Mouse (Mus musculus): ENCODE data around the gene Gjc3. TPM values are rescaled to one million over a fixed set of nuclear protein-coding genes. Genes with fewer than 3 reads are reported as not detected.
"Not testable (repeated sequence)": the region's sequence is repeated elsewhere in the genome, so short reads cannot be mapped to it uniquely, and the experiment has no call there.

Gjc3 gene
- polyA plus RNA-seq, 1 experiment from 2014 or later, result not detected

GRCm38 (mm10) chr5:137947303-137947702 is 15.6 kb downstream of the Gjc3 start:
- ATAC-seq, result no peak
- no peaks in the 10 kb centered on the region for H3K27me3 ChIP-seq (replicated peaks; ENCODE audit: insufficient read depth, low read length)
- no peak overlapping the region for H3K4me3 ChIP-seq (ENCODE audit: low read depth, low read length)
- no peak for DNase-seq (ENCODE audit: low spot score)
- H3K27ac ChIP-seq (ENCODE audit: low read length), result no peak overlapping the region
- H3K9me3 ChIP-seq (ENCODE audit: low read length), result no peaks in the 10 kb centered on the region
- no peaks in the 10 kb centered on the region for H3K36me3 ChIP-seq (ENCODE audit: insufficient read depth, low read length)
- no peak for TF ChIP-seq CTCF (IDR thresholded peaks at IDR 0.05)
- no peak for TF ChIP-seq EP300 (IDR thresholded peaks at IDR 0.05)
- H3K4me2 ChIP-seq (replicated peaks; ENCODE audit: low read depth, low read length), result no peak overlapping the region
- no peaks in the 10 kb centered on the region for H3K4me1 ChIP-seq (ENCODE audit: insufficient read depth, low read depth, low read length)
- H3K9ac ChIP-seq (replicated peaks; ENCODE audit: low read depth), result no peak overlapping the region

DNA sequence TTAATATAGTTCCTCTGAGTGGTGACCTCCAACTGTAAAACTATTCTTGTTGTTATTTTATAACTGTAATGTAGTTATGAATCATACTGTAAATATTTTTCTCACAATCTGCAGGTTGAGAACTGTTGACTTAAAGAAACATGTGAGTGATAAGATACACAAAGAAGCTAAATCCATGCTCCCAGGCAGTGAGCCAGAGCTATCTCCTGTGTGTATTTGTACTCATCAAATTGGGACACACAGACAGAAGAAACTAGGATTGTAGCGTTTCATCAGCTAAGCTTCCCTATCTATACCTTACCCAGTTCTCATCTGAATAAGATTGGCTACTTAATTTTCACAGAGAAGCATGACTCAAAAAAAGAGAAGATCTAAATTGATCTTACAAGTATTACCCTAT is 19.8 kb downstream of the Gjc3 start:
- Histone ChIP-seq H3K9ac (replicated peaks; ENCODE audit: low read depth) (no peak overlapping the region), H3K27me3 (replicated peaks; ENCODE audit: insufficient read depth, low read length) (no peaks in the 10 kb centered on the region), H3K27ac (ENCODE audit: low read length) (no peak overlapping the region), H3K36me3 (ENCODE audit: insufficient read depth, low read length) (no peaks in the 10 kb centered on the region), H3K9me3 (ENCODE audit: low read length) (no peaks in the 10 kb centered on the region), H3K4me1 (ENCODE audit: insufficient read depth, low read depth, low read length) (no peaks in the 10 kb centered on the region), H3K4me3 (ENCODE audit: low read depth, low read length) (no peak overlapping the region), H3K4me2 (replicated peaks; ENCODE audit: low read depth, low read length) (no peak overlapping the region)
- DNase-seq (ENCODE audit: low spot score) (no peak), ATAC-seq (no peak)
- TF ChIP-seq EP300 (IDR thresholded peaks at IDR 0.05) (no peak), CTCF (IDR thresholded peaks at IDR 0.05) (no peak)
- WGBS, result 55% methylated on average over 1 of the region's 1 CpGs

DNA sequence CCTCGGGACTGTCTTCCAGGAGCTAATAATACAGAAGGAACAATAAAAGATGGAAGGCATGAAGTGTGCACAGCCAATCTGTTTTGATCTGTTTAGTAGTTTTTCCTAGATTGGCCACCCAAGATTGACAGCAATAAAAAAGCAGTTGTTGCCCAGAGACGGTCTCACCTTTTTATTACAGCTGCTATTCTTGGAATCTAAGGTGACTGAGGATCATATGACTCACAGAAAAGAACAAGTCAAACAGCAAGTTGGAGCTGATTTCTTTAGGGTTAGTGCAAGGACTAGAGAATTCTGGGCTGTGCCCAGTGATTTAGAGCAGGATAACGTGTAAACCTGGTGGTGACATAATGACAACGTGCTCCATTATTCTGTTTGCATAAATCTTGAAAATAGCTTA is 21.9 kb downstream of the Gjc3 start:
- no peaks in the 10 kb centered on the region for H3K4me1 ChIP-seq (ENCODE audit: insufficient read depth, low read depth, low read length)
- 61% methylated on average over 4 of the region's 4 CpGs for WGBS
- H3K36me3 ChIP-seq (ENCODE audit: insufficient read depth, low read length), result no peaks in the 10 kb centered on the region
- H3K9ac ChIP-seq (replicated peaks; ENCODE audit: low read depth), result no peak overlapping the region
- no peak for TF ChIP-seq EP300 (IDR thresholded peaks at IDR 0.05)
- no peak for TF ChIP-seq CTCF (IDR thresholded peaks at IDR 0.05)
- H3K27ac ChIP-seq (ENCODE audit: low read length), result no peak overlapping the region
- no peak overlapping the region for H3K4me3 ChIP-seq (ENCODE audit: low read depth, low read length)
- no peak for ATAC-seq
- no peak overlapping the region for H3K4me2 ChIP-seq (replicated peaks; ENCODE audit: low read depth, low read length)
- no peak for DNase-seq (ENCODE audit: low spot score)
- H3K27me3 ChIP-seq (replicated peaks; ENCODE audit: insufficient read depth, low read length), result no peaks in the 10 kb centered on the region
- no peaks in the 10 kb centered on the region for H3K9me3 ChIP-seq (ENCODE audit: low read length)

DNA sequence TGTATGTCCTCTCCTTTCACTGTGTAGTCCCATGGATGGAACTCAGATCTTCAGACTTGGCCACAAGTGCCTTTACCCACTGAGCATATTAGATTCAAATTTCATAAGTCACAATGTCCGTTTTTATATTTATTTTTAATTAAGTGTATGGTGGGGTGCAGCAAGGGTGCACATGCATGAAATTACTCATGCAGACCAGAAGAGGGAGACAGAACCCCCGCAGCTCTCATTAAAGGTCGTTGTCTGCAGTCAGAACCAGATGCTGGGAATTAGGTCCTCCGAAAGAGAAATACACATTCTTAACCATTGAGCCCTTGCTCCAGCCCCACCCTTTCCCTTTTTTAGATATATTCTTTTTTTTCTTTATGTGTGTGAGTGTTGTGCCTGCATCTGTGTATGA is 25.7 kb downstream of the Gjc3 start:
- no peak overlapping the region for H3K9ac ChIP-seq (replicated peaks; ENCODE audit: low read depth)
- no peaks in the 10 kb centered on the region for H3K36me3 ChIP-seq (ENCODE audit: insufficient read depth, low read length)
- H3K27ac ChIP-seq (ENCODE audit: low read length), result no peak overlapping the region
- WGBS, result 56% methylated on average over 4 of the region's 4 CpGs
- no peak for DNase-seq (ENCODE audit: low spot score)
- no peak for TF ChIP-seq EP300 (IDR thresholded peaks at IDR 0.05)
- TF ChIP-seq CTCF (IDR thresholded peaks at IDR 0.05), result peak; percentile 38
- no peak overlapping the region for H3K4me2 ChIP-seq (replicated peaks; ENCODE audit: low read depth, low read length)
- no peaks in the 10 kb centered on the region for H3K4me1 ChIP-seq (ENCODE audit: insufficient read depth, low read depth, low read length)
- no peaks in the 10 kb centered on the region for H3K27me3 ChIP-seq (replicated peaks; ENCODE audit: insufficient read depth, low read length)
- no peak for ATAC-seq
- H3K4me3 ChIP-seq (ENCODE audit: low read depth, low read length), result no peak overlapping the region
- no peaks in the 10 kb centered on the region for H3K9me3 ChIP-seq (ENCODE audit: low read length)

- no peaks in the 10 kb centered on the region for H3K4me1 ChIP-seq (ENCODE audit: insufficient read depth, low read depth, low read length)
- H3K36me3 ChIP-seq (ENCODE audit: insufficient read depth, low read length), result no peaks in the 10 kb centered on the region
- H3K4me2 ChIP-seq (replicated peaks; ENCODE audit: low read depth, low read length), result no peak overlapping the region
- H3K9me3 ChIP-seq (ENCODE audit: low read length), result no peaks in the 10 kb centered on the region
- H3K9ac ChIP-seq (replicated peaks; ENCODE audit: low read depth), result no peak overlapping the region
- 78% methylated on average over 2 of the region's 2 CpGs for WGBS
- H3K27me3 ChIP-seq (replicated peaks; ENCODE audit: insufficient read depth, low read length), result no peaks in the 10 kb centered on the region
- DNase-seq (ENCODE audit: low spot score) (no peak), ATAC-seq (no peak)
- TF ChIP-seq EP300 (IDR thresholded peaks at IDR 0.05) (no peak), CTCF (IDR thresholded peaks at IDR 0.05) (no peak)
- H3K4me3 ChIP-seq (ENCODE audit: low read depth, low read length), result no peak overlapping the region
- no peak overlapping the region for H3K27ac ChIP-seq (ENCODE audit: low read length)
Observed at GRCm38 (mm10) chr5:137936486-137936885, 26.4 kb downstream of the Gjc3 start.

GRCm38 (mm10) chr5:137933934-137934333 is 29.0 kb downstream of the Gjc3 start:
- not testable (repeated sequence) for H3K4me2 ChIP-seq (replicated peaks; ENCODE audit: low read depth, low read length); DNase-seq (ENCODE audit: low spot score); H3K4me3 ChIP-seq (ENCODE audit: low read depth, low read length); ATAC-seq; H3K9ac ChIP-seq (replicated peaks; ENCODE audit: low read depth); H3K9me3 ChIP-seq (ENCODE audit: low read length); H3K4me1 ChIP-seq (ENCODE audit: insufficient read depth, low read depth, low read length); H3K27me3 ChIP-seq (replicated peaks; ENCODE audit: insufficient read depth, low read length); H3K27ac ChIP-seq (ENCODE audit: low read length); H3K36me3 ChIP-seq (ENCODE audit: insufficient read depth, low read length)
- WGBS, result 61% methylated on average over 2 of the region's 2 CpGs

DNA sequence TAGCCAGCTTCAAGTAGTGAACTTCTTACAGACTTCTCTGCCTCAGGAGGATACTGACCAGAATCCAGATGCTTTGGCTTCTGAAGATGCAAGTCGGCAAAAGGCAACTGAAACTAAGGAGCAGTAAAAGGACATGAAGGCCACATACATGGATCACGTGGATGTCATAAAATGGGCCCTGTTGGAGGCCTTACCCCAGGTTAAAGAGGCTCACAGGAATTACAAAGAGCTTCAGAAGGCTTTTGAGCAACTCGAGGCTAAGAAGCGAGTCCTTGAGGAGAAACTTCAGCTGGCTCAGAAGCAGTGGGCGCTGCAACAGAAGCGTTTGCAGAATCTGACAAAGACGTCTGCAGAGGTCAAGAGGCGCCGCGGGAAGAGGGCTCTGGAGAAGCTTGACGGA is 34.5 kb downstream of the Gjc3 start:
- no peaks in the 10 kb centered on the region for H3K9me3 ChIP-seq (ENCODE audit: low read length)
- no peak for DNase-seq (ENCODE audit: low spot score)
- no peak overlapping the region for H3K9ac ChIP-seq (replicated peaks; ENCODE audit: low read depth)
- 50% methylated on average over 11 of the region's 11 CpGs for WGBS
- no peak for TF ChIP-seq CTCF (IDR thresholded peaks at IDR 0.05)
- no peaks in the 10 kb centered on the region for H3K36me3 ChIP-seq (ENCODE audit: insufficient read depth, low read length)
- no peaks in the 10 kb centered on the region for H3K4me1 ChIP-seq (ENCODE audit: insufficient read depth, low read depth, low read length)
- no peak overlapping the region for H3K4me3 ChIP-seq (ENCODE audit: low read depth, low read length)
- no peak overlapping the region for H3K27ac ChIP-seq (ENCODE audit: low read length)
- ATAC-seq, result no peak
- H3K27me3 ChIP-seq (replicated peaks; ENCODE audit: insufficient read depth, low read length), result no peaks in the 10 kb centered on the region
- no peak overlapping the region for H3K4me2 ChIP-seq (replicated peaks; ENCODE audit: low read depth, low read length)

All from lung, postnatal 0 days (tissue).